Mouse (Mus musculus) forebrain, embryonic 13.5 days (tissue): ENCODE measurements around the gene Cox6a1. TPM values are rescaled to one million over a fixed set of nuclear protein-coding genes. Genes with fewer than 3 reads are reported as not detected.

ENCODE experiments used
- ATAC-seq: fragments of 200-750 bp; cut with Nextera tagmentation; 2 replicates; pipeline ENCODE4 v1.8.0; 2017
- H3K27ac ChIP-seq: fragments of 300-500 bp; sonication (generic); 2 replicates; pipeline ENCODE4 v1.5.1; 2015; ENCODE audit warnings: inconsistent platforms, mild to moderate bottlenecking, moderate library complexity
- H3K27me3 ChIP-seq: fragments of 300-500 bp; sonication (generic); 2 replicates; pipeline ENCODE4 v1.6.1; 2015; ENCODE audit warnings: mild to moderate bottlenecking, inconsistent platforms
- H3K36me3 ChIP-seq: fragments of 300-500 bp; sonication (generic); 2 replicates; pipeline ENCODE4 v1.6.1; 2015; ENCODE audit warnings: mild to moderate bottlenecking, inconsistent platforms; ENCODE audit not compliant: poor library complexity, severe bottlenecking
- H3K4me1 ChIP-seq: fragments of 300-500 bp; sonication (generic); 2 replicates; pipeline ENCODE4 v1.6.1; 2015; ENCODE audit warnings: inconsistent platforms
- H3K4me2 ChIP-seq: fragments of 300-500 bp; sonication (generic); 2 replicates; pipeline ENCODE4 v1.6.1; 2015; ENCODE audit warnings: inconsistent platforms, mild to moderate bottlenecking, moderate library complexity
- H3K4me3 ChIP-seq: fragments of 300-500 bp; sonication (generic); 2 replicates; pipeline ENCODE4 v1.5.1; 2015; ENCODE audit warnings: mild to moderate bottlenecking, inconsistent platforms
- H3K9ac ChIP-seq: fragments of 300-500 bp; sonication (generic); 2 replicates; pipeline ENCODE4 v1.6.1; 2015; ENCODE audit warnings: mild to moderate bottlenecking, inconsistent platforms
- H3K9me3 ChIP-seq: fragments of 300-500 bp; sonication (generic); replicated peaks from 2 replicates; pipeline ENCODE4 v1.6.1; 2016; ENCODE audit warnings: inconsistent platforms
- WGBS: fragments of 180-500 bp; shearing (Covaris S2); methylation state at CpG from one replicate; pipeline ENCODE4 v1.1.7; 2015; 5-methylcytosine and 5-hydroxymethylcytosine counted together
- polyA plus RNA-seq: library from polyadenylated mRNA; unstranded; fragments of >200 nt; fragmentation: Nextera tagmentation; extraction: Ambion mirVana; gene quantifications from 2 replicates; pipeline ENCODE4 v1.2.1, GENCODE M21; 2015

Gene Cox6a1
- polyA plus RNA-seq, 1 experiment from 2014 or later = 999 TPM

DNA sequence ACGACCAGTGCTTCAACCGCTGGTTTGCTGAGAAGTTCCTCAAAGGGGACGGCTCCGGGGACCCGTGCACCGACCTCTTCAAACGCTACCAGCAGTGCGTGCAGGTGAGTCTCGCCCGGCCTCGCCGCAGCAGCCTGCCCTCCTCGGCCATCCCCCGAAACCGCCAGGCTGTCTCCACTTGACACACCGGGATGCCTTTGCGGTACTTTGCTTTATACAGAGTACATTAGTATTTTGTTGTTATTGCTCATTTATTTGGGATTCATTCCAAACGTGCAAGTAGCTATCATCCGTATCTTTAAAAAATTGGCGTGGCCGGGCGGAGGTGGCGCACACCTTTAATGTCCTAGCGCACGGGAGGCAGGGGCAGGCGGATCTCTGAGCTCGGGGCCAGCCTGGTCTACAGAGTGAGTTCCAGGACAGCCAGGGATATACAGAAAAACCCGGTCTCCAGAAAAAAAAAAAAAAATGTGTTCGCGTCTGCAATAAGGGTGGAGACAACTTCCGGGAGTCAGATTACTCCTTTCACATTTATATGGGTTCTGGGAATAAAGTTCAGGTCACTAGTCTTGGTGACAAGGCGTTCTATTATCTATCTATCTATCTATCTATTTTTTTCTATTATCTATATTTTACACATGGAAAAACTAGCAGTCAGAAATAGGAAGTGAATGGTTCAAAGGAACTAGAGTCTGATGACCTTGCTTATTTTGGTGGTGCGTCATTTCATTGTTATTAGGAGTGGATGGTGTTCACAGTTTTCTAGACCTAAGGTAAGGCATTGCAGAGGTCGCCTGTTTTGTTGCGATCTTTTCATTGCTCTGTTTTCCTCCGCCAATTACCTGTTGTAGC, 7.2 kb downstream of the Cox6a1 start:
- Histone ChIP-seq H3K4me3 (peak overlapping the region; percentile 89), H3K36me3 (peaks cover 49% of the 10 kb centered on the region), H3K4me2 (peak overlapping the region; percentile 74), H3K27ac (peak overlapping the region; percentile 78), H3K9me3 (no peaks in the 10 kb centered on the region), H3K27me3 (no peaks in the 10 kb centered on the region), H3K9ac (peak overlapping the region; percentile 93), H3K4me1 (peaks cover 25% of the 10 kb centered on the region)
- WGBS = 13% methylated on average over 36 of the region's 36 CpGs
- ATAC-seq = no peak; the same call in 1 of the 2 replicates

DNA sequence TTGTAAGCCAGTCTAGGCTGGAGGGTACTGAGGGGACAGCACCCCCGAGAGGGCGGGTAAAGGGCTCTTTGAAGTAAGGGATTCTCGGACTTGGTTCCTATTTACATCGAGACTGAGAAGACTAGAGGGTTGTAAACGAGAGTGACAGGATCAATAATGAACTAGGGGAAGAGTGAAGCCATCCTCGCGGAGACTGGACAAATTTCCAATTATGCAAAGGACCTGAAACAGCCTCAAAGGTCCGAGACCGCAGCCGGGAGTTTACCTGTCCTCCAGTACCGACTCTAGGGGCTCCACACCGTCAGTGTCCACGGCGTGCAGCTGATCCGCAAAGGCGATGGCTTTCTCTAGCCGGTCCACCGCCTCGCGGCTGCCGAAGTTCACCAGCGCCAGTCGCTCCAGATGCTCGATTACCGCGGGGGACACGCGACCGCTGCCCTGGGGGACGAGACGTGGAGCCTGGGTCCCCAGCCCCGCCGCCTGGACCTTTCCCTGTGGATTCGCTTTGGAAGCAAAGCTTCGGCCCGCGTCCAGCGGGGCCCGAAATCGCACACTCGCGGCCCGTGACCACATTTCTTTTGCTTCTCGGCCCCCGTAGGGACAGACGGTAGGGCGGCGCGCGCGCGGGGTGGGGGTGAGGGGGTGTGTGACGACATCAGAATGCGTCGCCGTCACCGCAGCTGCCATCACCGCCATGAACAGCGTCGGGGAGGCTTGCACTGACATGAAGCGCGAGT, 8.0 kb downstream of the Cox6a1 start, which contains the start of the genes Gatc and Triap1:
Gene Gatc (minus strand): TSS at position 602 of the 737 bp plus-strand sequence.
Gene Triap1 (plus strand): TSS at position 649 of the 737 bp plus-strand sequence.
- peak within 1 kb of the TSS; percentile 74 for H3K4me2 ChIP-seq
- no peaks in the 10 kb centered on the region for H3K9me3 ChIP-seq
- peaks cover 54% of the 10 kb centered on the region for H3K36me3 ChIP-seq
- under 1% methylated on average over 61 of the region's 62 CpGs for WGBS
- peaks cover 25% of the 10 kb centered on the region for H3K4me1 ChIP-seq
- no peaks in the 10 kb centered on the region for H3K27me3 ChIP-seq
- peak within 1 kb of the TSS; percentile 78 for H3K27ac ChIP-seq
- peak; percentile 92 for ATAC-seq
- H3K4me3 ChIP-seq = peak within 1 kb of the TSS; percentile 89
- H3K9ac ChIP-seq = peak within 1 kb of the TSS; percentile 93

DNA sequence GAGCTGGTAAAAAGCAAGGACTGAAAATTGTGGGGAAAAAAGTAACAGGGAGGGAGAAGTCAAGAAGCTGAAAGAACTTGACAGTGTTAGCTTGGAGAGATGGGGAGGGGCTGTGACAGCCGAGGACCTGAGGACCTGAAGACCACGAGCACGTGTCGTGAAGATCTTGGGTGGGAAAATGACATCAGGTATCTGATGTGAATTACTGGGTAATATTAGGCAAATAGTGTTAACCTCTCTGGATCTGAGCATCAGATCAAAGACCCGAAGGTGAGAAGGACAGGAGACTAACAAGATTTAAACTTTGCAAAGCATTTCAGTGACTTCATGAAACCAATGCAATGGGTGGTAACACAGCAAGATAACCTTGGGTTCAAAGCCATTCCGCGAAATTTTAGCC, 8.8 kb downstream of the Cox6a1 start:
- Histone ChIP-seq H3K4me2 (peak overlapping the region; percentile 74), H3K27me3 (no peaks in the 10 kb centered on the region)

GRCm38 (mm10) chr5:115333626-115334025, 15.2 kb downstream of the Cox6a1 start:
- Histone ChIP-seq H3K27ac (no peak overlapping the region), H3K4me2 (no peak overlapping the region), H3K4me1 (peaks cover 10% of the 10 kb centered on the region), H3K4me3 (no peak overlapping the region), H3K9ac (no peak overlapping the region), H3K36me3 (peaks cover 84% of the 10 kb centered on the region), H3K9me3 (no peaks in the 10 kb centered on the region), H3K27me3 (no peaks in the 10 kb centered on the region)
- WGBS = 88% methylated on average over 3 of the region's 3 CpGs
- ATAC-seq = no peak

More for the DNA sequence above, 8.8 kb downstream of the Cox6a1 start:
- Histone ChIP-seq H3K4me3 (peak overlapping the region; percentile 89), H3K9me3 (no peaks in the 10 kb centered on the region), H3K36me3 (peaks cover 54% of the 10 kb centered on the region), H3K27ac (no peak overlapping the region), H3K4me1 (peaks cover 25% of the 10 kb centered on the region), H3K9ac (peak overlapping the region; percentile 93)
- ATAC-seq = no peak
- 43% methylated on average over 7 of the region's 7 CpGs for WGBS

DNA sequence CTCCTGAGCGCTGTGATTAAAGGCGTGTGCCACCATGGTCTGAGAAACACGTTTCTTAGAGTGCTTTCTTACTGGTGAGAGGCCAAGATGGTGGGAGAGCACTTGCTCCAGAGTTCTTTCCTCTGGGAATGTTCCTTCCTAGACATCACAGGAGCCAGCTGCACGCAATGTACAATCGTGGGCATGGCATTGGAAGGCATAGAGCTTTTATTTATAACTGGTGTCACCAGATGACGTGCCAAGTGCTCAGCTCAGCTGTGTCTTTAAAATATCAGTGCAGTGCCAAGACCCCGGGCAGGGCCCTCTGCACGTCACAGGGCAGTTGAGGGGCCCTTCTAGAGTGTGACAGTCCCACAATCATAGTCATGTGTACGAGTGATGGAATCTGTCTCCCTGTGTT, 17.8 kb downstream of the Cox6a1 start:
- Histone ChIP-seq H3K27ac (no peak overlapping the region), H3K36me3 (peaks cover 66% of the 10 kb centered on the region), H3K4me1 (peaks cover 21% of the 10 kb centered on the region), H3K27me3 (no peaks in the 10 kb centered on the region), H3K9ac (no peak overlapping the region), H3K9me3 (no peaks in the 10 kb centered on the region), H3K4me3 (no peak overlapping the region), H3K4me2 (no peak overlapping the region)
- WGBS = 91% methylated on average over 9 of the region's 9 CpGs
- no peak for ATAC-seq

GRCm38 (mm10) chr5:115327610-115328548, 20.9 kb downstream of the Cox6a1 start:
- H3K9ac ChIP-seq = peak overlapping the region; percentile 93
- H3K9me3 ChIP-seq = no peaks in the 10 kb centered on the region
- H3K27me3 ChIP-seq = no peaks in the 10 kb centered on the region
- H3K4me1 ChIP-seq = peaks cover 24% of the 10 kb centered on the region
- WGBS = under 1% methylated on average over 53 of the region's 55 CpGs
- H3K4me2 ChIP-seq = peak overlapping the region; percentile 91
- peaks cover 35% of the 10 kb centered on the region for H3K36me3 ChIP-seq
- peak overlapping the region; percentile 79 for H3K4me3 ChIP-seq
- H3K27ac ChIP-seq = peak overlapping the region; percentile 83
- ATAC-seq = peak; percentile 39

GRCm38 (mm10) chr5:115326875-115327609, 21.7 kb downstream of the Cox6a1 start, which contains the start of gene Srsf9:
Gene Srsf9 (plus strand): TSS chr5:115327177.
- Histone ChIP-seq H3K27me3 (no peaks in the 10 kb centered on the region), H3K27ac (peak within 1 kb of the TSS; percentile 83), H3K9ac (peak within 1 kb of the TSS; percentile 93), H3K4me3 (peak within 1 kb of the TSS; percentile 79), H3K4me2 (peak within 1 kb of the TSS; percentile 91), H3K4me1 (peaks cover 24% of the 10 kb centered on the region), H3K36me3 (peaks cover 27% of the 10 kb centered on the region), H3K9me3 (no peaks in the 10 kb centered on the region)
- peak; percentile 94 for ATAC-seq
- WGBS = under 1% methylated on average over 63 of the region's 97 CpGs

- H3K36me3 ChIP-seq = peaks cover 20% of the 10 kb centered on the region
- peak; percentile 61 for ATAC-seq
- H3K9ac ChIP-seq = peak overlapping the region; percentile 93
- H3K4me2 ChIP-seq = peak overlapping the region; percentile 91
- no peaks in the 10 kb centered on the region for H3K9me3 ChIP-seq
- 26% methylated on average over 11 of the region's 11 CpGs for WGBS
- H3K4me1 ChIP-seq = peaks cover 24% of the 10 kb centered on the region
- no peaks in the 10 kb centered on the region for H3K27me3 ChIP-seq
- H3K4me3 ChIP-seq = peak overlapping the region; percentile 79
- peak overlapping the region; percentile 83 for H3K27ac ChIP-seq
Observed at GRCm38 (mm10) chr5:115326256-115326831, 22.4 kb downstream of the Cox6a1 start.

- Histone ChIP-seq H3K9ac (peak overlapping the region; percentile 50), H3K4me3 (peak overlapping the region; percentile 34), H3K9me3 (no peaks in the 10 kb centered on the region), H3K36me3 (no peaks in the 10 kb centered on the region), H3K27me3 (no peaks in the 10 kb centered on the region), H3K4me2 (peak overlapping the region; percentile 63), H3K4me1 (peaks cover 38% of the 10 kb centered on the region), H3K27ac (peak overlapping the region; percentile 45)
- ATAC-seq = peak; percentile 70
- under 1% methylated on average over 22 of the region's 22 CpGs for WGBS
Observed at GRCm38 (mm10) chr5:115319004-115319940, 29.5 kb downstream of the Cox6a1 start.
